Mouse (Mus musculus): ENCODE measurements around the gene Ranbp10. TPM values are rescaled to one million over a fixed set of nuclear protein-coding genes. Genes with fewer than 3 reads are reported as not detected.

Gene Ranbp10
- polyA plus RNA-seq, 1 experiment from 2014 or later: 10.9 TPM

DNA sequence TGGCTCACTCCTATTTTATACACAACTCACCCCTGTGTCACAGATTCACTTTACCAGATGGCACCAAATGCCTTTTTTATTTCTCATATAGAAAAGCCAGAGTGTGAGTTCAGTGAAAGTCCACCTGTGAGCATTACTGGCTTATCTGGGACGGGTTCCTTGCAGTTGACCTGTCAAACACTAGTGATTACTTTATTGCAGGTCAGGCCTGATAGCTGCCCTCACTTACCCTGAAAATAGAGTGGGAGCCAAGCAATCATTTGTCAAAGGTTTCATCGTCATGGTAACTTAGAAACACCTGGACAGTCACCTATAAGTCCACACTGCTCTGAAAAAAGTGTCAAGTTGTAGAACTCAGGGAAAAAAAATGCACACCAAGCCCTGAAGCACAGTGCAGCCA is 72.5 kb downstream of the Ranbp10 start:
- Histone ChIP-seq H3K27me3 (replicated peaks; ENCODE audit: insufficient read depth, low read length) (no peaks in the 10 kb centered on the region), H3K36me3 (ENCODE audit: insufficient read depth, low read length) (no peaks in the 10 kb centered on the region), H3K27ac (ENCODE audit: low read length) (no peak overlapping the region), H3K4me1 (ENCODE audit: insufficient read depth, low read depth, low read length) (peaks cover 9% of the 10 kb centered on the region; the same call in 1 of the 2 replicates), H3K9ac (replicated peaks; ENCODE audit: low read depth) (no peak overlapping the region), H3K4me3 (ENCODE audit: low read depth, low read length) (no peak overlapping the region), H3K4me2 (replicated peaks; ENCODE audit: low read depth, low read length) (no peak overlapping the region), H3K9me3 (ENCODE audit: low read length) (no peaks in the 10 kb centered on the region)
- TF ChIP-seq CTCF (IDR thresholded peaks at IDR 0.05): no peak
- no peak for TF ChIP-seq EP300 (IDR thresholded peaks at IDR 0.05)
- ATAC-seq (no peak), DNase-seq (ENCODE audit: low spot score) (no peak)
- 65% methylated on average over 2 of the region's 2 CpGs for WGBS

DNA sequence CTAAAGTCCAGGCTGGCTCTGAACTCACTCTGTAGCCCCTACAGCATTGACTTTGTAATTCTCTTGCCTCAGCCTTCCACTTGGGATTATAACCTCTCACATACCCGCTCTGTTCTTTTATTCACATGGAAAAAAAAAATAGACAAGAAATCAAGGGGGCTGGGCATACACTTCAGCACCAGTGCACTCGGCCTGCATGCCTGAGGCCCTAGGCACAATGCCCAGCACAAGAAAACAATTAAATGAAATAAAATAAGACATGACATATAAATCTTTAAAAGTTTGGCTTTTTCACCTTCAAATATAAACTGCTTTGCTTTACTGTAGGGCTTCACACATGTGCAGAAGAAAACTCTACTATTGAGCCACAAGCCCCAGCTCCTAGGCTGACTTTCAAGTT is 73.2 kb downstream of the Ranbp10 start:
- DNase-seq (ENCODE audit: low spot score) (no peak), ATAC-seq (no peak)
- Histone ChIP-seq H3K4me1 (ENCODE audit: insufficient read depth, low read depth, low read length) (peaks cover 5% of the 10 kb centered on the region; the same call in 1 of the 2 replicates), H3K4me3 (ENCODE audit: low read depth, low read length) (no peak overlapping the region), H3K36me3 (ENCODE audit: insufficient read depth, low read length) (no peaks in the 10 kb centered on the region), H3K27me3 (replicated peaks; ENCODE audit: insufficient read depth, low read length) (no peaks in the 10 kb centered on the region), H3K4me2 (replicated peaks; ENCODE audit: low read depth, low read length) (no peak overlapping the region), H3K27ac (ENCODE audit: low read length) (no peak overlapping the region), H3K9me3 (ENCODE audit: low read length) (no peaks in the 10 kb centered on the region), H3K9ac (replicated peaks; ENCODE audit: low read depth) (no peak overlapping the region)
- TF ChIP-seq CTCF (IDR thresholded peaks at IDR 0.05) (no peak), EP300 (IDR thresholded peaks at IDR 0.05) (no peak)
- 38% methylated on average over 2 of the region's 2 CpGs for WGBS

DNA sequence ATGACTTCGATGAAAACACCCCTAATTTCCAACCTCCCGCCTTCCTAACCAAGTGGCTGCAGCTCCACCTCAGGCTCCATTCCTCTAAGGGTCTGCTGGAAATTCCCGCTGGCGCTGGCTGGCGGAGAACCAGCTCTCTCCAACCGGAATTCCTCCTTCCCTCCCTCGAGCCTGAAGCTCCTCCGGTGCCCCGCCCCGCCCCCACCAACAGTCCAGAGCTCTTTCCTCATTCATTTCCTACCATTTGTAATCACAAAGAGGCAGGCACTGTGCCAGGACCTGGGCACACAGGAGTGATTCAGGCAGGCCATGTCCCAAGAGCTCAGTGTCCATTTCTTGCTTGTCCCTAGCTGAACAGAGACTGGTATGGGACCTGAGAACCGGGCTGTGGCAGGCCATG is 76.5 kb downstream of the Ranbp10 start:
- ATAC-seq (peak; percentile 83), DNase-seq (ENCODE audit: low spot score) (peak; percentile 93)
- Histone ChIP-seq H3K4me2 (replicated peaks; ENCODE audit: low read depth, low read length) (peak overlapping the region; percentile 34), H3K9me3 (ENCODE audit: low read length) (no peaks in the 10 kb centered on the region), H3K36me3 (ENCODE audit: insufficient read depth, low read length) (no peaks in the 10 kb centered on the region), H3K4me1 (ENCODE audit: insufficient read depth, low read depth, low read length) (peaks cover 5% of the 10 kb centered on the region; the same call in 1 of the 2 replicates), H3K9ac (replicated peaks; ENCODE audit: low read depth) (no peak overlapping the region), H3K27me3 (replicated peaks; ENCODE audit: insufficient read depth, low read length) (no peaks in the 10 kb centered on the region), H3K27ac (ENCODE audit: low read length) (peak overlapping the region; percentile 73), H3K4me3 (ENCODE audit: low read depth, low read length) (no peak overlapping the region)
- 4% methylated on average over 11 of the region's 11 CpGs for WGBS
- TF ChIP-seq EP300 (IDR thresholded peaks at IDR 0.05): peak; percentile 69
- no peak for TF ChIP-seq CTCF (IDR thresholded peaks at IDR 0.05)

DNA sequence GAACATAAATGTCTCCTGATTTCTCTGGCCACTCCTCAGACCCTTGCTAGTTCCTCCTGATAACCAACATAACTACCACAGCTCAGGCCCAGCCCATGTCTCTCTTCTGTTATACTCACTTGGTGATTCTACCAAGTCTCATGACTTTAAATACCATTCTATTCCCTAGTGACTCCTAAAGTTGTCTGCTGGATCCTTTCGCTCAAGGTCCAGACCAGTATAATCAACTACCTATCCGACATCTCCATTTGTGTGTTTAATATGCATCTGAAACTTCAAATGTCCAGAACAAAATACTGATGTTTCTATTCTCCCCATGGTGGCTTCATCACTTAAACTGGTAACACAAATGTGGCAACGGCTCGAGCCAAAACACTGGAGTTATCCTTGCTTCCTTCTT is 83.8 kb downstream of the Ranbp10 start:
- ATAC-seq (no peak), DNase-seq (ENCODE audit: low spot score) (no peak)
- H3K4me1 ChIP-seq (ENCODE audit: insufficient read depth, low read depth, low read length): no peaks in the 10 kb centered on the region
- no peaks in the 10 kb centered on the region for H3K27me3 ChIP-seq (replicated peaks; ENCODE audit: insufficient read depth, low read length)
- H3K36me3 ChIP-seq (ENCODE audit: insufficient read depth, low read length): no peaks in the 10 kb centered on the region
- no peak overlapping the region for H3K9ac ChIP-seq (replicated peaks; ENCODE audit: low read depth)
- WGBS: 74% methylated on average over 4 of the region's 4 CpGs
- TF ChIP-seq CTCF (IDR thresholded peaks at IDR 0.05): no peak
- no peak for TF ChIP-seq EP300 (IDR thresholded peaks at IDR 0.05)
- H3K27ac ChIP-seq (ENCODE audit: low read length): no peak overlapping the region
- no peak overlapping the region for H3K4me2 ChIP-seq (replicated peaks; ENCODE audit: low read depth, low read length)
- no peak overlapping the region for H3K4me3 ChIP-seq (ENCODE audit: low read depth, low read length)
- H3K9me3 ChIP-seq (ENCODE audit: low read length): no peaks in the 10 kb centered on the region

DNA sequence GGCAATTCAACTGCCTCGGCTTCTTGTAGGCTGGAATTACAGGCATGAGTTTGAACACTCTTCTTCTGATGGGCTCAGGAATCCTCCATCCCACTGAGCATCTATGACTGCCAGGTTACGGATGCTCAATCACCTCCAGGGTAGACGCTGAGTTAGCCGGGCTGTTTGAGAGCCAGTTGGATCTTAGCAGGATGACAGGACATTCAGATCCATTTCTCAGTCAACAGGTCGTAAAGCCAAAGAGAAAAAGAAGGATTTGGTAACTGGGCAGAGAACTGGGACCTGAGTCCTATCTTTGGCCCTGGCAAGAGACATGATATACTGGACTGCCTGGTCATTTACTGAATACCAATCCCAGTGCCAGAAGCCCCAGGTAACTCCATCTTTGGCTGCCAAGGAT is 87.9 kb downstream of the Ranbp10 start:
- no peaks in the 10 kb centered on the region for H3K27me3 ChIP-seq (replicated peaks; ENCODE audit: insufficient read depth, low read length)
- no peaks in the 10 kb centered on the region for H3K4me1 ChIP-seq (ENCODE audit: insufficient read depth, low read depth, low read length)
- no peak overlapping the region for H3K9ac ChIP-seq (replicated peaks; ENCODE audit: low read depth)
- no peaks in the 10 kb centered on the region for H3K9me3 ChIP-seq (ENCODE audit: low read length)
- H3K4me3 ChIP-seq (ENCODE audit: low read depth, low read length): no peak overlapping the region
- DNase-seq (ENCODE audit: low spot score) (no peak), ATAC-seq (no peak)
- no peak overlapping the region for H3K27ac ChIP-seq (ENCODE audit: low read length)
- TF ChIP-seq CTCF (IDR thresholded peaks at IDR 0.05) (no peak), EP300 (IDR thresholded peaks at IDR 0.05) (no peak)
- 87% methylated on average over 5 of the region's 5 CpGs for WGBS
- no peak overlapping the region for H3K4me2 ChIP-seq (replicated peaks; ENCODE audit: low read depth, low read length)
- H3K36me3 ChIP-seq (ENCODE audit: insufficient read depth, low read length): no peaks in the 10 kb centered on the region

DNA sequence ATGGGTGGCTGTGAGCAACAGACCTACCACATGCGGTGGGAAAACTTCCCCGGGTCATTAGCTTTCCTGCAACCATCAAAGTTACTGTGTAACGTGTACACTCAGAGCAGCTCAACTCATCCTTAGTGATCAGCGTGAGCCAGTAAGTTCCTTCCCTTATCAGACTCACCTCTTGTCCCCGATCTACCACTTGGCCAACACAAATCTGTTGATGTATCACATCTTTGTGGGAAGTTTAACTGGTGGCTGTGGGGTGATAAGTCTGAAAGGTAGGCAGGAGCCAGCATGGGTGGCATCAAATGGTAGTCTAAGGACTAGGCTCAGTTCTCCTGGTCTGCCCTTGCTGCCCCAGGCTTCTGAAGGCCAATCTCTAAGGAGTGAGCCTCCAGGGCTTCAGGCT is 95.0 kb downstream of the Ranbp10 start:
- ATAC-seq (no peak), DNase-seq (ENCODE audit: low spot score) (no peak)
- no peak overlapping the region for H3K27ac ChIP-seq (ENCODE audit: low read length)
- no peaks in the 10 kb centered on the region for H3K4me1 ChIP-seq (ENCODE audit: insufficient read depth, low read depth, low read length)
- H3K4me3 ChIP-seq (ENCODE audit: low read depth, low read length): no peak overlapping the region
- H3K36me3 ChIP-seq (ENCODE audit: insufficient read depth, low read length): 0 out of 2 replicates have a peak, but pooled peaks cover 7% of the 10 kb centered on the region
- H3K9ac ChIP-seq (replicated peaks; ENCODE audit: low read depth): no peak overlapping the region
- 89% methylated on average over 5 of the region's 5 CpGs for WGBS
- H3K4me2 ChIP-seq (replicated peaks; ENCODE audit: low read depth, low read length): no peak overlapping the region
- TF ChIP-seq EP300 (IDR thresholded peaks at IDR 0.05): no peak
- no peak for TF ChIP-seq CTCF (IDR thresholded peaks at IDR 0.05)
- no peaks in the 10 kb centered on the region for H3K9me3 ChIP-seq (ENCODE audit: low read length)
- no peaks in the 10 kb centered on the region for H3K27me3 ChIP-seq (replicated peaks; ENCODE audit: insufficient read depth, low read length)
